Mouse (Mus musculus): ENCODE results near the gene Dus3l. TPM values are rescaled to one million over a fixed set of nuclear protein-coding genes. Genes with fewer than 3 reads are reported as not detected.

The Dus3l gene
- polyA plus RNA-seq, 1 experiment from 2014 or later: 33.3 TPM

GRCm38 (mm10) chr17:56728117-56728516 is 36.4 kb upstream of the Dus3l start:
- H3K4me1 ChIP-seq (replicated peaks): peaks cover 25% of the 10 kb centered on the region
- no peak overlapping the region for H3K27ac ChIP-seq (ENCODE audit: poor library complexity, severe bottlenecking)
- no peak overlapping the region for H3K9ac ChIP-seq
- peaks cover 4% of the 10 kb centered on the region; the same call in 1 of the 2 replicates for H3K9me3 ChIP-seq (replicated peaks)
- WGBS: 10% methylated on average over 12 of the region's 12 CpGs
- peak overlapping the region; percentile 47 for H3K4me2 ChIP-seq
- peaks cover 18% of the 10 kb centered on the region for H3K27me3 ChIP-seq (replicated peaks)
- no peak overlapping the region for H3K4me3 ChIP-seq
- peak; percentile 47; the same call in 1 of the 2 replicates for ATAC-seq (ENCODE audit: insufficient number of reproducible peaks, low FRiP score)
- peaks cover 21% of the 10 kb centered on the region for H3K36me3 ChIP-seq

GRCm38 (mm10) chr17:56729151-56729550 is 35.4 kb upstream of the Dus3l start:
- Histone ChIP-seq H3K4me2 (no peak overlapping the region), H3K9me3 (replicated peaks) (peaks cover 4% of the 10 kb centered on the region; the same call in 1 of the 2 replicates), H3K4me3 (no peak overlapping the region), H3K27me3 (replicated peaks) (peaks cover 27% of the 10 kb centered on the region), H3K9ac (no peak overlapping the region), H3K36me3 (peaks cover 11% of the 10 kb centered on the region), H3K27ac (ENCODE audit: poor library complexity, severe bottlenecking) (no peak overlapping the region), H3K4me1 (replicated peaks) (peaks cover 21% of the 10 kb centered on the region)
- WGBS: 48% methylated on average over 6 of the region's 6 CpGs
- no peak for ATAC-seq (ENCODE audit: insufficient number of reproducible peaks, low FRiP score)

- H3K4me3 ChIP-seq: no peak overlapping the region
- H3K27me3 ChIP-seq (replicated peaks): peaks cover 32% of the 10 kb centered on the region
- no peak overlapping the region for H3K27ac ChIP-seq (ENCODE audit: poor library complexity, severe bottlenecking)
- 54% methylated on average over 2 of the region's 2 CpGs for WGBS
- peaks cover 21% of the 10 kb centered on the region for H3K4me1 ChIP-seq (replicated peaks)
- H3K9ac ChIP-seq: no peak overlapping the region
- H3K4me2 ChIP-seq: no peak overlapping the region
- H3K36me3 ChIP-seq: peaks cover 7% of the 10 kb centered on the region; the same call in 1 of the 2 replicates
- peaks cover 4% of the 10 kb centered on the region; the same call in 1 of the 2 replicates for H3K9me3 ChIP-seq (replicated peaks)
- ATAC-seq (ENCODE audit: insufficient number of reproducible peaks, low FRiP score): no peak
Observed at GRCm38 (mm10) chr17:56729656-56730055, 34.9 kb upstream of the Dus3l start.

GRCm38 (mm10) chr17:56736534-56736933 is 28.0 kb upstream of the Dus3l start:
- Histone ChIP-seq H3K27ac (ENCODE audit: poor library complexity, severe bottlenecking) (no peak overlapping the region), H3K27me3 (replicated peaks) (peaks cover 41% of the 10 kb centered on the region), H3K9ac (no peak overlapping the region), H3K4me3 (no peak overlapping the region), H3K9me3 (replicated peaks) (peaks cover 4% of the 10 kb centered on the region), H3K4me2 (no peak overlapping the region), H3K36me3 (no peaks in the 10 kb centered on the region), H3K4me1 (replicated peaks) (peaks cover 13% of the 10 kb centered on the region)
- no peak for ATAC-seq (ENCODE audit: insufficient number of reproducible peaks, low FRiP score)
- WGBS: 29% methylated on average over 8 of the region's 8 CpGs

- Histone ChIP-seq H3K27ac (ENCODE audit: poor library complexity, severe bottlenecking) (no peak overlapping the region), H3K36me3 (no peaks in the 10 kb centered on the region), H3K27me3 (replicated peaks) (peaks cover 32% of the 10 kb centered on the region), H3K4me1 (replicated peaks) (peaks cover 13% of the 10 kb centered on the region), H3K9ac (no peak overlapping the region), H3K4me3 (no peak overlapping the region), H3K4me2 (no peak overlapping the region), H3K9me3 (replicated peaks) (peaks cover 4% of the 10 kb centered on the region)
- ATAC-seq (ENCODE audit: insufficient number of reproducible peaks, low FRiP score): no peak
- WGBS: 75% methylated on average over 10 of the region's 10 CpGs
Observed at GRCm38 (mm10) chr17:56738221-56738620, 26.3 kb upstream of the Dus3l start.

GRCm38 (mm10) chr17:56740118-56740787 is 24.3 kb upstream of the Dus3l start:
- Histone ChIP-seq H3K9ac (no peak overlapping the region), H3K36me3 (no peaks in the 10 kb centered on the region), H3K4me3 (no peak overlapping the region), H3K27ac (ENCODE audit: poor library complexity, severe bottlenecking) (peak overlapping the region; percentile 48; the same call in 1 of the 2 replicates), H3K27me3 (replicated peaks) (peaks cover 14% of the 10 kb centered on the region), H3K4me2 (peak overlapping the region; percentile 28; the same call in 1 of the 2 replicates), H3K9me3 (replicated peaks) (peaks cover 4% of the 10 kb centered on the region), H3K4me1 (replicated peaks) (peaks cover 13% of the 10 kb centered on the region)
- peak; percentile 54 for ATAC-seq (ENCODE audit: insufficient number of reproducible peaks, low FRiP score)
- 47% methylated on average over 17 of the region's 17 CpGs for WGBS

- 55% methylated on average over 17 of the region's 17 CpGs for WGBS
- Histone ChIP-seq H3K9ac (no peak overlapping the region), H3K27me3 (replicated peaks) (peaks cover 10% of the 10 kb centered on the region; the same call in 1 of the 2 replicates), H3K9me3 (replicated peaks) (peaks cover 4% of the 10 kb centered on the region), H3K4me3 (no peak overlapping the region), H3K4me2 (peak overlapping the region; percentile 28; the same call in 1 of the 2 replicates), H3K27ac (ENCODE audit: poor library complexity, severe bottlenecking) (peak overlapping the region; percentile 48; the same call in 1 of the 2 replicates), H3K4me1 (replicated peaks) (peaks cover 13% of the 10 kb centered on the region), H3K36me3 (no peaks in the 10 kb centered on the region)
- no peak for ATAC-seq (ENCODE audit: insufficient number of reproducible peaks, low FRiP score)
Observed at GRCm38 (mm10) chr17:56740788-56741160, 23.8 kb upstream of the Dus3l start.

- 40% methylated on average over 5 of the region's 5 CpGs for WGBS
Observed at GRCm38 (mm10) chr17:56744173-56744572, 20.4 kb upstream of the Dus3l start.

GRCm38 (mm10) chr17:56751404-56752072 is 13.0 kb upstream of the Dus3l start:
- Histone ChIP-seq H3K4me2 (peak overlapping the region; percentile 63), H3K9me3 (replicated peaks) (peaks cover 3% of the 10 kb centered on the region; the same call in 1 of the 2 replicates), H3K4me3 (peak overlapping the region; percentile 42), H3K27me3 (replicated peaks) (peaks cover 74% of the 10 kb centered on the region), H3K4me1 (replicated peaks) (peaks cover 16% of the 10 kb centered on the region; the same call in 1 of the 2 replicates), H3K27ac (ENCODE audit: poor library complexity, severe bottlenecking) (no peak overlapping the region), H3K9ac (peak overlapping the region; percentile 30; the same call in 1 of the 2 replicates), H3K36me3 (no peaks in the 10 kb centered on the region)
- 17% methylated on average over 71 of the region's 71 CpGs for WGBS
- peak; percentile 77 for ATAC-seq (ENCODE audit: insufficient number of reproducible peaks, low FRiP score)

More at GRCm38 (mm10) chr17:56744173-56744572, 20.4 kb upstream of the Dus3l start:
- Histone ChIP-seq H3K9me3 (replicated peaks) (0 out of 2 replicates have a peak, but pooled peaks cover 3% of the 10 kb centered on the region), H3K4me1 (replicated peaks) (peaks cover 16% of the 10 kb centered on the region), H3K27ac (ENCODE audit: poor library complexity, severe bottlenecking) (no peak overlapping the region), H3K4me2 (no peak overlapping the region), H3K27me3 (replicated peaks) (peaks cover 4% of the 10 kb centered on the region; the same call in 1 of the 2 replicates), H3K4me3 (no peak overlapping the region), H3K9ac (no peak overlapping the region), H3K36me3 (no peaks in the 10 kb centered on the region)
- no peak for ATAC-seq (ENCODE audit: insufficient number of reproducible peaks, low FRiP score)

GRCm38 (mm10) chr17:56753452-56753851 is 11.1 kb upstream of the Dus3l start:
- WGBS: 23% methylated on average over 15 of the region's 15 CpGs
- Histone ChIP-seq H3K9ac (no peak overlapping the region), H3K4me1 (replicated peaks) (peaks cover 29% of the 10 kb centered on the region), H3K9me3 (replicated peaks) (peaks cover 6% of the 10 kb centered on the region; the same call in 1 of the 2 replicates), H3K4me2 (no peak overlapping the region), H3K27me3 (replicated peaks) (peaks cover 93% of the 10 kb centered on the region), H3K36me3 (no peaks in the 10 kb centered on the region), H3K4me3 (no peak overlapping the region), H3K27ac (ENCODE audit: poor library complexity, severe bottlenecking) (no peak overlapping the region)
- ATAC-seq (ENCODE audit: insufficient number of reproducible peaks, low FRiP score): no peak
